Mouse (Mus musculus) liver, embryonic 11.5 days (tissue): ENCODE measurements around the gene Vmp1. TPM values are rescaled to one million over a fixed set of nuclear protein-coding genes. Genes with fewer than 3 reads are reported as not detected.

ENCODE experiments used
- ATAC-seq: fragments of 200-750 bp; cut with Nextera tagmentation; replicated peaks from 2 replicates; pipeline ENCODE4 v1.8.0; 2017; ENCODE audit warnings: moderate number of reproducible peaks, mild to moderate bottlenecking, moderate TSS enrichment, moderate library complexity; ENCODE audit not compliant: low FRiP score
- DNase-seq: peaks from one replicate; pipeline ENCODE4 v3.0.0-alpha.2; 2017; ENCODE audit warnings: low spot score
- H3K27ac ChIP-seq: fragments of 300-500 bp; sonication (generic); 2 replicates; pipeline ENCODE4 v1.5.1; 2014; ENCODE audit warnings: mild to moderate bottlenecking, low read depth, low read length, control low read depth
- H3K27me3 ChIP-seq: fragments of 300-500 bp; sonication (generic); replicated peaks from 2 replicates; pipeline ENCODE4 v1.6.1; 2014; ENCODE audit warnings: low read length, mixed read lengths; ENCODE audit not compliant: control insufficient read depth, insufficient read depth
- H3K36me3 ChIP-seq: fragments of 300-500 bp; sonication (generic); 2 replicates; pipeline ENCODE4 v1.6.1; 2014; ENCODE audit warnings: mild to moderate bottlenecking, low read length, moderate library complexity, mixed read lengths; ENCODE audit not compliant: control insufficient read depth, insufficient read depth
- H3K4me1 ChIP-seq: fragments of 300-500 bp; sonication (generic); replicated peaks from 2 replicates; pipeline ENCODE4 v1.6.1; 2014; ENCODE audit warnings: low read length, mixed read lengths; ENCODE audit not compliant: control insufficient read depth, insufficient read depth
- H3K4me2 ChIP-seq: fragments of 300-500 bp; sonication (generic); 2 replicates; pipeline ENCODE4 v1.6.1; 2014; ENCODE audit warnings: mild to moderate bottlenecking, control low read depth, moderate library complexity
- H3K4me3 ChIP-seq: fragments of 300-500 bp; sonication (generic); 2 replicates; pipeline ENCODE4 v1.5.1; 2014; ENCODE audit warnings: low read depth, low read length, control low read depth
- H3K9ac ChIP-seq: fragments of 300-500 bp; sonication (generic); 2 replicates; pipeline ENCODE4 v1.6.1; 2014; ENCODE audit warnings: low read depth, low read length, control low read depth
- H3K9me3 ChIP-seq: fragments of 300-500 bp; sonication (generic); 2 replicates; pipeline ENCODE4 v1.6.1; 2016; ENCODE audit warnings: low read length, inconsistent platforms, mixed read lengths; ENCODE audit not compliant: control insufficient read depth
- WGBS: fragments of 180-500 bp; shearing (Covaris S2); extraction: QIAGEN DNeasy Blood & Tissue Kit; methylation state at CpG from one replicate; pipeline ENCODE4 v1.1.7; 2014; 5-methylcytosine and 5-hydroxymethylcytosine counted together
- polyA plus RNA-seq: library from polyadenylated mRNA; unstranded; fragments of >200 nt; fragmentation: Nextera tagmentation; extraction: Ambion mirVana; gene quantifications from 2 replicates; pipeline ENCODE4 v1.2.1, GENCODE M21; 2014

Vmp1 gene
- polyA plus RNA-seq, 1 experiment from 2014 or later, result 112 TPM

DNA sequence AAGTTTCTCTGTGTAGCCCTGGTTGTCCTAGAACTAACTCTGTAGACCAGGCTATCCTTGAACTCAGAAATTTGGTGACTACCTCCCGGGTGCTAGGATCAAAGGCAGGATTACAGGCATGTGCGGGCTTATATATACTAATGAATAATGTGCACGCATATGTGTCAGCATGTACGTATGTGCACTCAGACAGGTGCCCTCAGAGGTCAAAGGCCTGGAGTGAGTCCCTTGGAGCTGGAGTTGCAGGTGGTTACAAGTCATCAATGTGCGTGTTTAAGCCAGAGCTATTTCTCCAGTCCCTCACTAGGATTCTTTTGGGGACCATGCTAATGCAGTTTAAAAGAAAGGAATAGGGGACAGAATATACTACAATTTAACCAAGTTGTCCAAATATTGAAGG, 85.5 kb downstream of the Vmp1 start:
- Histone ChIP-seq H3K4me1 (peaks cover 16% of the 10 kb centered on the region), H3K9ac (no peak overlapping the region), H3K27me3 (no peaks in the 10 kb centered on the region), H3K4me3 (no peak overlapping the region), H3K27ac (no peak overlapping the region; the same call in 1 of the 2 replicates), H3K4me2 (no peak overlapping the region), H3K36me3 (peaks cover 4% of the 10 kb centered on the region; the same call in 1 of the 2 replicates), H3K9me3 (no peaks in the 10 kb centered on the region)
- no peak for ATAC-seq
- no peak for DNase-seq
- WGBS, result 92% methylated on average over 5 of the region's 5 CpGs

- WGBS, result 85% methylated on average over 3 of the region's 3 CpGs
- Histone ChIP-seq H3K9ac (no peak overlapping the region), H3K4me3 (no peak overlapping the region), H3K4me2 (no peak overlapping the region), H3K9me3 (no peaks in the 10 kb centered on the region), H3K27me3 (no peaks in the 10 kb centered on the region), H3K36me3 (peaks cover 4% of the 10 kb centered on the region; the same call in 1 of the 2 replicates), H3K27ac (no peak overlapping the region), H3K4me1 (peaks cover 28% of the 10 kb centered on the region)
- ATAC-seq (no peak), DNase-seq (no peak)
Measured at GRCm38 (mm10) chr11:86596976-86597375, 86.7 kb downstream of the Vmp1 start.

GRCm38 (mm10) chr11:86596187-86596960, 87.3 kb downstream of the Vmp1 start:
- 78% methylated on average over 7 of the region's 7 CpGs for WGBS
- no peak overlapping the region for H3K4me2 ChIP-seq
- H3K9me3 ChIP-seq, result no peaks in the 10 kb centered on the region
- no peaks in the 10 kb centered on the region for H3K27me3 ChIP-seq
- DNase-seq, result no peak
- ATAC-seq, result no peak
- H3K27ac ChIP-seq, result no peak overlapping the region
- no peak overlapping the region for H3K4me3 ChIP-seq
- H3K9ac ChIP-seq, result no peak overlapping the region
- H3K4me1 ChIP-seq, result peaks cover 34% of the 10 kb centered on the region
- H3K36me3 ChIP-seq, result peaks cover 4% of the 10 kb centered on the region; the same call in 1 of the 2 replicates

- H3K27ac ChIP-seq, result no peak overlapping the region
- H3K9ac ChIP-seq, result no peak overlapping the region
- no peak for DNase-seq
- no peaks in the 10 kb centered on the region for H3K9me3 ChIP-seq
- no peak for ATAC-seq
- H3K27me3 ChIP-seq, result no peaks in the 10 kb centered on the region
- H3K4me2 ChIP-seq, result no peak overlapping the region
- H3K4me1 ChIP-seq, result peaks cover 37% of the 10 kb centered on the region
- H3K4me3 ChIP-seq, result no peak overlapping the region
- 85% methylated on average over 6 of the region's 6 CpGs for WGBS
- H3K36me3 ChIP-seq, result peaks cover 4% of the 10 kb centered on the region; the same call in 1 of the 2 replicates
Measured at GRCm38 (mm10) chr11:86595366-86595765, 88.3 kb downstream of the Vmp1 start.

DNA sequence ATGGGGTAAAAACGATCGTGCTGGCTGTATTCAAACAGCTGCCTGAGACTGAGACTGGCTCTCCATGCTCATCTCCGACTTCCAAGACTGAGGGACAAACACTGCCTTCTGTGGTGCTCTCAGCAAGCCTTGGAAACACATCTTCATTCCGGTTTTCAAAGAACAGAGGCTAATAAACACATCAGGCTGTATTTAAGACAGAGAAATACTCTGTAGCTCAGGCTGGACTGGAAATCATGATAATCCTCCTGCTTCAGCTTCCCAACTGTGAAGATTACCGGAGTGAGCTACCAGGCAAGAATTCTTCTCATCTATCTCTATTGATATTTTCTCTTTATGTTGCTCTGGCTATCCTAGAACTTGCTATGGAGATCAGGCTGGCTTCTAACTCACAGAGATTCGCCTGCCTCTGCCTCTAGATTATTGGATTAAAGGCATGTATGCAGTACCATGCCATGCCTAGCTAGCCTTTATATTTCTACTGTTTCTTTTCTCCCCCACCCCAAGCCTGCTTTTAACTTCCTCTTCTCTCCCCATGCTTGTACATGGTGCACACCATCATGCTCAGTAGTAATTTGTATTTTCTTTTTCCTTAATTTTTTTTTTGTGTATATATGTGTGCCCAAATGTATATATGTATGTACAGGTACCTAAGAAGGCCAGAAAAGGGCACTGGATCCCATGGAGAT, 89.3 kb downstream of the Vmp1 start:
- Histone ChIP-seq H3K9me3 (no peaks in the 10 kb centered on the region), H3K27me3 (no peaks in the 10 kb centered on the region), H3K9ac (no peak overlapping the region), H3K4me1 (peaks cover 37% of the 10 kb centered on the region), H3K27ac (peak overlapping the region; percentile 45; the same call in 1 of the 2 replicates), H3K36me3 (no peaks in the 10 kb centered on the region), H3K4me2 (no peak overlapping the region), H3K4me3 (no peak overlapping the region)
- 66% methylated on average over 6 of the region's 6 CpGs for WGBS
- ATAC-seq (no peak), DNase-seq (no peak)

- no peak for ATAC-seq
- H3K27me3 ChIP-seq, result no peaks in the 10 kb centered on the region
- peak overlapping the region; percentile 48 for H3K4me2 ChIP-seq
- WGBS, result 75% methylated on average over 5 of the region's 5 CpGs
- DNase-seq, result no peak
- H3K4me3 ChIP-seq, result no peak overlapping the region
- no peak overlapping the region; the same call in 1 of the 2 replicates for H3K9ac ChIP-seq
- no peaks in the 10 kb centered on the region for H3K36me3 ChIP-seq
- peak overlapping the region; percentile 70 for H3K27ac ChIP-seq
- no peaks in the 10 kb centered on the region for H3K9me3 ChIP-seq
- H3K4me1 ChIP-seq, result peaks cover 37% of the 10 kb centered on the region
Measured at GRCm38 (mm10) chr11:86593443-86593842, 90.2 kb downstream of the Vmp1 start.

GRCm38 (mm10) chr11:86592993-86593392, 90.6 kb downstream of the Vmp1 start:
- Histone ChIP-seq H3K36me3 (no peaks in the 10 kb centered on the region), H3K4me3 (no peak overlapping the region), H3K27me3 (no peaks in the 10 kb centered on the region), H3K4me2 (peak overlapping the region; percentile 48), H3K9me3 (no peaks in the 10 kb centered on the region), H3K27ac (peak overlapping the region; percentile 88), H3K9ac (no peak overlapping the region; the same call in 1 of the 2 replicates), H3K4me1 (peaks cover 40% of the 10 kb centered on the region)
- DNase-seq, result no peak
- 15% methylated on average over 3 of the region's 3 CpGs for WGBS
- ATAC-seq, result peak; percentile 79

- no peak for DNase-seq
- no peaks in the 10 kb centered on the region for H3K36me3 ChIP-seq
- peaks cover 47% of the 10 kb centered on the region for H3K4me1 ChIP-seq
- H3K9ac ChIP-seq, result peak overlapping the region; percentile 43
- H3K27me3 ChIP-seq, result no peaks in the 10 kb centered on the region
- no peak overlapping the region for H3K4me3 ChIP-seq
- 75% methylated on average over 2 of the region's 2 CpGs for WGBS
- ATAC-seq, result no peak
- H3K9me3 ChIP-seq, result no peaks in the 10 kb centered on the region
- peak overlapping the region; percentile 88 for H3K27ac ChIP-seq
- H3K4me2 ChIP-seq, result peak overlapping the region; percentile 37
Measured at GRCm38 (mm10) chr11:86591931-86592616, 91.6 kb downstream of the Vmp1 start.
